Mouse (Mus musculus) thymus, postnatal 4 days (tissue): Measurements from ENCODE around the gene Aunip.

Experiments
- DNase-seq: peaks from one replicate; pipeline ENCODE4 v3.0.0; 2021

Gene Aunip

DNA sequence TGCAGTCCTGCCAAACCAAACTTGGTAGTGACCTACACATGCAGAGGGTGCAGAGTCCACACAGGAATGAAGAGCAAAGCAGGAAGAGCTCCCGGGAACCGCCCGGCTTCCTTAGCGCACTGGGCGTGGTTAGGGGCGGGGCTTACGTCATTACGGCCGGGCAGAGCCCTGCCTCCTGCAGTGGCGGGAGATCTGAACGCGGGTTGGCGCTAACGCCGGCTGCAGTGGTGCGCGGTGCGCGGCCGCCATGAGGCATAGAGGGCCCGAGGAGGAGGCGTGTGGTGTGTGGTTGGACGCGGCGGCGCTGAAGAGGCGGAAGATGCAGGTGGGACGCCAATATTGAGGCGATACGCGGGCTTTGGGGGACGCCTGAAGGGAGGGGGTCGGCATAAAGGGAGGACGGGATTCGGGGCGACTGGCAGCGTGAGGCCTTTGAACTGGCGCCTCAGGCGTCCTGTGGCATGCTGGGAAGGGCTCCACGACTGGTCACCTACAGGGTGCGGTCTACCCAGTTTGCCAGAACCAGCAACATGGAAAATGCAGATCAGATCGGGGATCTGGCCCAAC lies at the start of gene Aunip:
TSS of gene Aunip (plus strand) at position 155 of the 567 bp plus-strand sequence.
- DNase-seq = peak; percentile 95

DNA sequence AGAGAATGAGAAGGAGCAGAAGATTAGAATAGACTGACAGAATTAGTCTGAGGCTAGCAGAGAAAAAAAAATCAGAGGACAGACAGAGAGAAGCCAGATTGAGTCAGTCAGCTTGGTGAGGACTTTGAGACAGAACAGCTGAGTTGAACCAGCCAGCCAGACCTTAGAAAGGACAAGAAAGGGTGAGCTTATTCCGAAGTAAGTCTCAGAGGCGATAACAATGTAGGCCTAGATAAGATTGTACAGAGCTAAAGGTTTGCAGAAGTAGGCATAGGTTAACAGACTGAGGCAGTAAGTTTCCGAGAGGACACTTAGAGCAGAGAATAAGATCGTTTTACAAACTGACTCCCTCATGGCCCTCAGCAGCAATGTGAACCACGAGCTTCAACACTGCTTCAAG lies 49.5 kb upstream of the Aunip start:
- DNase-seq = no peak

DNA sequence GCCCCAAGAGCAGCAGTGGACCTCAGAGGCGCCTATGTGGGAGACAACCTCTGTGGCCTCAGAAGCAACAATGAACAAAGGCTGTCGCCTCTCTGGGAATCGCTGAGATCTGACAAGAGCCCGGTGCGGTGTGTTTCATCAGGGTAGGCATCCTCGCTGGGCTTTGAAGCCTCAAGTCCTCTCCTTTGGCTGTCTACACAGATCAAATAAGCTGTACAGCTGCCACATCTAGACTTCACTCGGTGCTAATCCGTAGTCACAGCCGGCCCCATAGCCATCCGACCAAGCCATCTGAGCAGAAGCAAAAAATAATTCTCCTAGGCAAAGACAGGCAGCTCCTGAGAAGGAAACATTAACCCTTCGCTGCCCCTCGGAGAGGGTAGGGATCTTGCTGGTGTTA lies 45.0 kb upstream of the Aunip start:
- no peak for DNase-seq

DNA sequence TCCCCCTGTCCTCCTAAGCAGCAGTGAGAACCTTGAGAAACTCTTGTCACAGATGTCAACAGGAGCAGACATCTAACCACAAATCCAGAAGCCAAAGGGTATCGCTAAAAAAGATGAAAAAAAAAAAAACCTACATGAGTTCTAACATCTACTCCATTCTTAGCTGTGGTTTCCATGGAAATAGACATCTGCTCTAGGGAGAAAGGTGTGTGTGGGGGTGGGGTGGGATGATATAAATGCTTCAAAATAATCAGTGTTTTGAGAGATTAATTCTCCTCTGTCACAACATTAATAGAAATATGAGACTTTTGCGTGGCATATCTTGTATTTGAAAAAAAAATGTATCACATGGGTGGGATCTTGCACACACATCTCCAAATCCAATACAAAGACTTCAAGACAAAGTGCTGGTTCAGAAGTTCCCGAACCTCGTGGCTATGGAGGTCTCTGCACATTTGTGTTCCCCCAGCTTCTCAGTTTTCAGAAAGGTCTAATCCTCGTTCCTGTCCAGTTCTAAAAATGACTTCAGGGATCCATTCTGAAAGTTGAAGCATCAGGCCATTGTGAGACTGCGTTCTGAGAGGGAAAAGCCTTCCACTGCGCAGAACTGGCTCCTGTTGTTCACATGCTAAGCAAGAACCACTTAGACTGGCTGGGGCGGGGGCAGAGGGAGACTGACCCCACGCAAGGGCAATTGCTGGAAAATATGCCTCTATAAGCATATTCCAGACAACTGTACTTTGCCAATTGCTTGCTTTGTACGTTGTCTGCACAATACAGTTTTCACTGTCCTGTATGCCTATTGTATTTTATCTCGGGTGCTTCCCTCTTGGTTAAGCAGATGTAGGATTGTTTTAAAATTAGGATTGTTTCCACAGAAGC lies 44.2 kb upstream of the Aunip start:
- DNase-seq = no peak

DNA sequence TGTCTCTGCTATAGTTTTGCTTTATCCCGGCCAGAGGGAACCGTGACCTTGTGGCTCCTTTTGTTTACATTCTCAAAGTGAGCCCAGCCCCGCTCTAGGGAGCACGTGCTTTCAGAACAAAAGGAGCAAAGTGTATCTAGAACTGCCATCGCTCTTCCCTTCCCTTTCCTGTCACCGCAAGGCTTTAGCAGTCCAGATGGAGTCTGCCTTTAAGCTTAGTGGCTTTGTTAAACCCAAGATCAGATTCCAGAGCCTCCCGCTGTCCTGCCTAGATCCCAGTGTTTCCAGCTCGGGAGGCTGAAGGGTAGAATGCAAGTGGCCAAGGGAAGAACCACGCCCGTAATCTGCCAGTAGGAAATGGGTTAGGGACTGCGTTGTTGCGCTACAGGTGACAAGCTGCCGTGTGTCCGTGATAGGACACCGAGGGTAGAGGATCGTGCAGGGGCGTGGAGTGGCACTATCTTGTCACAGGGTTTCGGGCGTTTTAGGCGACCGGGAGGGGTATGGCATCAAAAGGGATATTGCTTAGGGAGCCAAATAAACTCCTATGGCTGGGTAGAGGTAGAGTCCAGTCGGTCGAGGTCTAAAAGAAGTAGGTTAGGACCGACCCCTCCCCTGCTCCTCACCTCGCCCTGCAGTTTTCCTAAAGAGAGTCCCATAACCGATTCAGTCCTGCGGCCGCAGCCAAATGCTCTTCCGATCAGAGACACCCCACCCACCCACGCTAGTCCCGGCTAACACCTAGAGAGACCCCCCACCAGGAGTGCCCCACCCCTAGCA lies 43.2 kb upstream of the Aunip start:
- peak; percentile 64 for DNase-seq

DNA sequence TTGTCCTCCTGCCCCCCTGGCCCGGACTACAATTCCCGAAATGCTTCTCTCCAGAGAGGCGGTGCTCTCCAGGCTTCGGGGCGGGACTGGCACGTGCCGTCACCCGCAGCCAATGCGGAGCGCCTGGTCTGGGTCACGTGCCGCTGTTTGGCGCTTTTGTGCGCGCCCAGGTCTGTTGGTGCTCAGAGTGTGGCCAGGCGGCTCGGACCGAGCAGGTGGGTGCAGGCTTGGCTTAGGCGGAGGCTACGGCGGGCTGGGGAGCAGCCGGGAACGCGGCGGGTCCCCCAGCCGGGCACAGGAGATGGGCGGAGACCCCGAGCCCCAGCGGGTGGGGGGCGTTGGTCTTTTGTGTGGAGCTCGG lies 42.6 kb upstream of the Aunip start, which contains the start of gene Stmn1:
TSS of gene Stmn1 (plus strand) at position 106 of the 361 bp plus-strand sequence.
- peak; percentile 92 for DNase-seq

DNA sequence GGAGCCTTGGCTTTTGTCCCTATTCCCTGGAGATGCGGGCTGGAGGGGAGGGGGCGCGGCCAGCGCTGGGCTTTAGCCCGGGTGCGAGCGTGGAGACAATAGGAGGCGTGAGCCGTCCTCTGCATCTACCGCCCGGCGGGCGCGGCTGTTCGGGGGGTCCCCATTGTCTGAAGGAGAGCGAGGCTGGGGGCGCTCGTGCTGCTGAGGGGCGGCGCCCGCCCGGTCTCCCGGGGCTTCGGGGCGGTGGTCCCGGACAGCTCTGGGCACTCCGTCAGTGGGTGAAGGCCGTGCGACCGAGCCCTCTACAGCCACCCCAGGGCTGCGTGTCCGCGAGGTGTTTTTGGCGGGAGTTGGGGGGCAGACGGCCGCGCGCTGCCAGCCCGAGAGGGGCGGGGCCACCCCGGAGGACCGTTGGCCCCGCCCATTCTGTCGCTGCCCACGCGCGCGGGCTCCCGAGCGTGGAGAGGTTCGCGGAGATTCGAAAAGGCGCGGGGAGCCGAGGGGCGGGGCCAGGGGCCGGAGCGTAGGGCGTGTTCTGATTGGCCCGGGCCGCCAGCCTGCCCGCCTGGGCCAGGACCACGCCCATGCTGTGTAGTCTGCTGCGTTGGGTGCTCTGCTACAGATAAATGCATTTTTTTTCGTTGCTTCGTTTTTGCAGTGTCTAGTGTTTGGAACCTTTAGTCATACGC lies 42.1 kb upstream of the Aunip start:
- peak; percentile 100 for DNase-seq

DNA sequence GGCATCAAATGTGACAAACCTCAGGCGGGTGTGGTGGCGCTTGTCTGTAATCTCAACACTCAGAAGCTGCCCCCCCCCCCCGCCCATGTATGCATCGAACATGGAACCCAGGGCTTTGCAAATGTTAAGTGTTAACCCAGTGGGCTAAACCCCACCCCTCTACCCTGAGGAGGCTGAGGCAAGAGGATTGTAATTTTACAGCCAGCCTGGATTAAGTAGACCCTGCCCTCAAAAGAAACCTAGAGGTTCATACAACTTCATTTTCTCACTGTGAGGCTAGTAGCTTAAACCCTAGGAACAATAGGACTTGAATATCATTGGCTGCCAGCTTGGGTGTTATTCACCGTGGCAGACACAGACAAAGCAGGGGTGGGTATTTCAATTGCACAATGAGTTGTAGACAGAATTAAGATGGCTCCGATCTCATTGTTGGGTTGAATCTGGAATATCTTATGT lies 41.4 kb upstream of the Aunip start:
- DNase-seq = no peak

DNA sequence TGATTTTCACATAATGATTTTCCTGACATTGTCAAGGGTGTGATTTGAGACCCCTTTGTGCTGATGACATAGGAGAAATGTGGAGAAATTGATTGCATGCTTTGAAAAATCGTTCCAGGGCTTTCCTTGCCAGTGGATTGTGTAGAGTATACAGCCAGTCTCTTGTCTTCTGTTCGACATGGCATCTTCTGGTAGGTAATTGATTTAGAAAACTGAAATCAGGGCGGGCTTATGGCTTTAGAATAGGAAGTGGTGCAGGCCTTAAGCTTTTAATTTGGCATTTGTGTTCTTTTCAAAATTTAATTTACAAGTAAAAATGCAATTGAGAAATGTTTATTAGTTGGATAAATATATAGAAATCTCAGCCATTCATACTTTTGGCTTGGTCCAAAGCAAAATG lies 40.8 kb upstream of the Aunip start:
- DNase-seq = no peak

DNA sequence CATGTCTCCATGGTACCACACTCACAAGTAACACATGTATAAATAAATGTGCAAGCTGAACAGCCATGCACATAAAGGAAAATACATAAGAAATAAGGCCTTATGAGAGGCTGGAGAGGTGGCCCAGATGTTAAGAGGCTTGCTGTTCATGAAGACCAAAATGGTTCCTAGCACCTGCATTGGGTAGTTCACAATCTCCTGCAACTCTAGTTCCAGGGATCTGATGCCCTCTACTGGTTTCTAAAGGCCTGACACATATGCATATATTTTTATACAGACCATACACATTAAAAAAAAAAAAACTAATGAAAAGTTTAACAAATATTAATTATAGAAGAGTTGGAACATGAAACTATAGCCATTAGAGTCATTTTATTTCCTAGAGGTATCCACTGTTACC lies 39.3 kb upstream of the Aunip start:
- DNase-seq = no peak

DNA sequence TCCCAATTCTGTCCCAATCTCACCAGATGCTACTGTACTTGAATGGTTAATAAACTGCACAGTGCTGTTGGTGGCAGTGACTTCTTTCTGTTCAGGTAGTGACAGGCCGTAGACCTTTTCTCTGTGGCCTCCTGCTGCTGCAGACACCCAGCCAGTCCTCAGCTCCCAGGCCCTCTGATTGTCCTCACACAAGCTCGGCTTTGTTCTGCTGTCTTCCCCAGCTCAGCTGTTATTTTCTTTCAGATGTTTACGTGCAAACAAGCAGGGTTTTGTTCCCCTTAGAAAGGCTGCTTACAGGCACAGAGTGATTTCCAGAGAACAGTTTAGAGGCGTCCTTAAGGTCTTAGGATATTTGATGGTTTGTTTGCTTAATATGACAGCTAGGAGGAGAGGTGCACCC lies 37.0 kb upstream of the Aunip start:
- no peak for DNase-seq

DNA sequence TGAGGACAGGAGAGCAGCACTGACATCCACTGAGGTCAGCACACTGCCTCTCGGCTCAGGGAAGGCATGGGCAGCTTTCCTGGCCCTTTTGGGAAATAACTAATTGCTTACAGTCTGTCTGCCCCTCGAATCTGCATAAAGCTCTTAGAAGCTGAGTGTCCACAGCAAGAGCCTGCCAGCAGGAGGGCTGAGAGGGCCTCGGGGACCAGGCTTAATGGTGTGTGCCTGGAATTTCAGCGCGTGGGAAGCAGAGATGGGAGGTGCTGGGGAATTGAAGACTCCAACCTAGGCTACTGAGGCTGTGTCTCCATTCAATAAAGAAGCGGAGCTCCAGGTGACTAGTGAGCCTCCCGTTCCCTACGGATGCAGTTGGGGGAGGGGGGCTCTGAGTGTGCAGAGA lies 36.6 kb upstream of the Aunip start:
- DNase-seq = no peak

DNA sequence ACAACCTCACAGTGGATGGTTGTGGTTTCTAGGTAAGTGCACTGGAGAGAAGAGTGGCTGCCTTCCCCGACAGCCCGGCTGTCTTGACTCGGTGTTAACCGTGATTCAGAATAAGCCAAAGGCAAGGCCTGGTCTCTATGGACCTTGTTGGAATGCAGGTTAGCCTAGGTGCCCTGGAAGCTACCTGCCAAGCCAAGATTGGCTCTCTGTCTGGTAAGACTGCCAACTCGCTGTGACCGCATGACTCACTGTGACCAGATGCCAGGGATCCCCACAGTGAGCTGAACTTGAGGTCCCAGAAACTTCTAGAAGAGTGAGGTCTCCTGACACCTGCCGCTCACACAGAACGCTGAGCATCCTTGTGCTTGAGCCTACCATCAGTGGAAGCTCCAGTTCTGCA lies 33.9 kb upstream of the Aunip start:
- no peak for DNase-seq

DNA sequence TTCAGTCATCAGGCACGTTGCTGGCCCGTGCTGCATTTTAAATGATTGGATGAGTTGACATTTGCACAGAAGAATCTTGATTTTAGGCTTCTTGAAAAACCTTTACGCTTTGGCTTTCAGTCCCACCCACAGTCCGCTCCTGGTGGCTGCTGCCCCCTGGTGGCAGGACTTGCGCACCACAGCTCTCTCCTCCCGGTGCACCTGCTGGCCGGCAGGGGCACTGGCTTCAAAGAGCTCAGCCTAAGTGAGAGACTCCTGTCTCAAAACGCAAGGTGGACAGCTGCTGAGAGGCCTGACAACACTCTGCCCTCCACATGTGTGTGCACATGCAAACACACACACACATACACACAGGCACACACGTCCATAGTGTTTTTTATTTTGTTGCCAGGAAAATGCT lies 32.8 kb upstream of the Aunip start:
- DNase-seq = peak; percentile 97

DNA sequence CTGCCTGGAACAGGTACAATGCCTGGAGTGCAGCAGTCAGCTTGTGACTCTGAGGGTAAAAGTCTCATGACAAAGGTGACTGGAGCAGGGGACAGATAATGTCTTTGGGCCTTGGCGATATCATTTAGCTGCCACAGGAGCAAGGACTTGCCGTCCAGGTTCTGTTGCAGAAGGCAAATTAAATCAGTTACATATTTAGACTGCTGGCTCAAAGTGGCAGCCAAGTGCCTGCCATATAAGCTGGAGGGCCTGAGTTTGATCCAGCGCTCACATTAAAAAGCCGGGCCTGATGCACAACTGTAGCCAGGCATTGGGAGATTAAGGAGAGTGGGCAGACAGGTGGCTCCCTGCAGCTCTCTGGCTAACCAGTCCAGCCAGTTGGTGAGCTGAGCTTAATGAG lies 31.0 kb upstream of the Aunip start:
- no peak for DNase-seq

DNA sequence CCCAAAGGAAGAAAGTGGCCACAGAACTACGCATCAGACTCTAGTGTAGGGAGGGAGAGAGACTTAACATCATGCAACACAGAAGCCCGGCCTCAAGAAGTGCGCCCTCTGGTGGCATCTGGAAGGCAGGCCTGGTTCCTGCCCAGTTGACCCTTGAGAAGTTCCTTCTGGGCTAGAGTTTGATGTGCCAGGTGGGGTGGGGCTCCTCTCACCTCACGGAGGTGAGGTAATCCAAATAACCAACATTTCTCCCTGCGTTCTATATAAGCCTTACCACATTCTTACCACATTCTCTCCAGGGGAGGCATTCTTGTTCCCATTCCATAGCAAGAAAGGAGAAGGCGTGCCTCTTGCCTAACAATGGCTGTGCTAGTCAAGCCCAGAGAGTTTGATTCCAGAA lies 29.9 kb upstream of the Aunip start:
- peak; percentile 89 for DNase-seq

DNA sequence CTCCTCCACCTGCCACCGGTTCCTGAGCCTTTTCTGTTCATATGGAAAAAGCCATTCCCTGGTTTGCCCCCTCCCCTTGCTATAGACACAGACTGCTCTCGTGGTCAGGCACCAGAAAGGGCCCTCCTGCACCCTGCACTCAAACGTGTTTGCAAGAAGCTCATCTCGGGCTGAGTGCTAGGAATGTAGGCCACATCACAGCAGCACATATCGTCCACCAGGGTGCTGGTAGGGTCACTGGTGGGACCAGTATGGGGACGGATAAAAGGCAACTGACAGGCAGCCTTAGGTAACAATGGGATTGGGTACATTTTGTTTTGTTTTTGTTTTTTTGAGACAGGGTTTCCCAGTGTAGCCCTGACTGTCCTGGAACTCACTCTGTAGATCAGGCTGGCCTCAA lies 29.5 kb upstream of the Aunip start:
- no peak for DNase-seq

DNA sequence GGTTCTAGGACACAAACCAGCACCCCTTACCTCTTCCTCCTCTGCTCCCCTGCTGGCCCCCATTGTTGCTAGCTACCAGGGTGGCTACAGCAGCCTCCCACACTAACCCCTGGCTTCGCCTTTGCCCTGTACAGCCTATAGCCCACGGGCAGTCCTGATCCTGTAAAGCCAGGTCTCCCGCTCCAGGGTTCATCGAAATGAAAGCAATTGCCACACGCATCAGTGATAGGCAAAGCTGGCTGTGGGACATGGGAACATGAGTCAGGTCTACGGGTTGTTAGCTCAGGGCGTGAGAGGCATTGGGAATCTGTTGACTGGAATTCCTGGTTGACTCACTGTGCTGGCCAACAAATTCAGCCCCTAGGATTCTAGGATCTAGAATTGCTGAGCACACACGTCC lies 28.4 kb upstream of the Aunip start:
- no peak for DNase-seq

DNA sequence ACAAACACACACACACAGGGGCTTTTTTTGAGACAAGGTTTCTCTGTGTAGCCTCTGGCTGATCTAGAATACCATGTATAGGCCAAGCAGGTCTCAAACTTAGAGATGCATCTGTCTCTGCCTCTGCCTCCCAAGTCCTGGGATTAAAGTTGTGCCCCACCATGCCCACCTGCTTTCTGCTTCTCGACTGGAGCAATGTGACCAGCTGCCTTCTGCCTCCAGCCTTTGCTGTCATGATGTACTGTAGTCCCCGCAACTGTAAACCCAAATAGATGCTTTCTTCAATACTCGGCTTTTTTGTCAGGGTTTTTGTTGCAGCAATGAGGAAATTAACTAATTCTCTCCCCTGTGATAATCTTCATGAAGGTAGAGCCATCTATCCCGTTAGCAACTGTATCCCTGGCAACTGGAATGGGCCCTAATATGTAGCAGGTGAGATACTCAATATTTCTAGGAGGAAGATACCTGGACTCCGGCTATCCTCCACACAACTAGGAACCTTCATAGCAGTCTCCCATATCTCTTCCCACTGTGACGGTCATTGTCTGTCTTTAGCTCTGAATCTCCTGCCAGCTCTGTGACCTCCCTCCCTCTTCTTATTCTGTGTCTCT lies 27.6 kb upstream of the Aunip start:
- DNase-seq = no peak

DNA sequence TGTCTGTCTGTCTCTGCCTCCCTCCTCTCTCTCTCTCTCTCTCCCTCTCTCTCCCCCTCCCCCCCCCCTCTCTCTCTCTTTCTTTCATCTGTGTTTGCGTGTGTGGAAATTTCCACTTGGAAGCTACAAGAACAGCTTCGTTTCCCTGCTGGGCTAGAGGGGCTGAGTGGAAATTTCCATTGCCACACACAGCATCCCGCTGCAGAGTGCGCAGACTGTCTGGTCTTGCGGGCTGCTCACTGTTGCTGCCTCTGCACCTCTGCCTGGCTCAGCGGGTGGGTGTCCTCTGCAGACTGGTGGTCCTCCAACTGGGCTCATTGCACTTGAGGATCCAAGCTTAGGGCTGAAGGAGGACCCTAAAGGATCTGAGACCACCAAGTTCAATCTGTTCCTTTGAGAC lies 27.1 kb upstream of the Aunip start:
- no peak for DNase-seq

DNA sequence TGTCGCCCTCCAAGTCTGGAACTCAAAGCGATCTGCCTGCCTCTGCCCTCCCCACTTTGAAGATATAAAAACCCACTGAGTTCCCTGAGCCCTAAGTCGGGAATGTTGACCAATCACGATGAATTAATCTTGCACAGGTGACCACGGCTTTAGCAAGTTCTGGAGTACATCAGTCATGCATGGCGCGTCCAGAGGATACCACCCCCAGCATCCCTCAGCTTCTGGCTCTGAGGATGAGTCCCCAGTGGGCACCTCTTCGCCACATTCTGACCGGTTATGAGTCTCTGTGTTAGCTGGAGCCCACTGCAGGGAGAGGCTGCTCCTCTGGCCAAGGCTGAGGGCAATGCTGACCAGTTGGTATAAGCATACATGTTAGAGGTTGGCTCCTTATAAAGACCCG lies 26.6 kb upstream of the Aunip start:
- no peak for DNase-seq

DNA sequence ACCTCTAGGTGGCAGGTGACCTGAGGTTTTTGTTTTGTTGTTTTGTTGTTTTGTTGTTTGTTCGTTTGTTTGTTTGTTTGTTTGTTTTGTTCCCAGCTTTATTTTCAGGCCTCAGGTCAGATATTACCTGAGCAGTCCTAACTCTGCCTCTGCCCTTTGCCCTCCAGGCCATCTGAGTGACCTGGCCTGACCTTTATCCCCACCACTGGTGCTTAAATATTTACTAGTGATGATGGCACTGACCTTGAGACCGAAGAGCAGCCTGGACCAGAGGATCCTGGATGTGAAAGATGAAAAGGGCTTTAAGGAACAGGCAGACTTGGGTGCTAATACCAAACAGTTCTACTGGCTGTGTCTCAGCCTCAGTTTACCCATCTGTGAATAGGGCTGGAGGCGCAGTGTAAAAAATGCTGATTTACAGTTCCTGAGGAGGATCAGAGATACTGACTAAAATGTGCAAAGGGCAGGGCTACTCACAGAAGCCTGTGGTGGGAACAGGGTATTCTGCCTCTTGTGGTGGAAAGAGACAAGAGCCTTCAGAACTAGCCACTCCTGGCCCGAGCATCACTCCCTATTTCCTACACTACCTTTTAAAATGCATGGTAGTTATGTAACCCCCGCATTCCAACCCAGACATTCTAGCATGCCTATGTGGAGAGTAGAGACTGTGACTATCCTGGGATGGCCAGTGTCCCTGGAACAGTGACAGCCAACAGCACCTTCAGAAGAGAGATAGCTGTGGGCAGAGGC lies 25.5 kb upstream of the Aunip start:
- DNase-seq = no peak
